Mouse (Mus musculus) heart, embryonic 14.5 days (tissue): ENCODE measurements at regions not wholly inside any gene's neighbourhood (a gene's known extent, or its start where the extent isn't known, plus 50 kb on each side); places are given as distances from the start of the nearest gene placed in this dataset.

Source experiments
- ATAC-seq: fragments of 200-750 bp; cut with Nextera tagmentation; 2 replicates; pipeline ENCODE4 v1.8.0; 2017; ENCODE audit warnings: low read depth, moderate TSS enrichment; ENCODE audit not compliant: insufficient number of reproducible peaks, insufficient read depth, low FRiP score
- H3K27ac ChIP-seq, 2 experiments: fragments of 200-500 bp in 1 of 2; fragments of 300-500 bp in 1 of 2; sonication (generic) in 1 of 2; replicated peaks in 1 of 2; 2 replicates each; pipeline ENCODE4 v1.5.1; 2012 to 2014; ENCODE audit warnings: low read depth in 2 of 2, low read length in 2 of 2, control low read depth in 1 of 2, mild to moderate bottlenecking in 1 of 2, mixed read lengths in 1 of 2; ENCODE audit not compliant: control insufficient read depth in 1 of 2, insufficient read depth in 1 of 2
- H3K27me3 ChIP-seq: fragments of 300-500 bp; sonication (generic); 2 replicates; pipeline ENCODE4 v1.6.1; 2014; ENCODE audit warnings: mild to moderate bottlenecking, low read length, control low read depth; ENCODE audit not compliant: control insufficient read depth, insufficient read depth
- H3K36me3 ChIP-seq: fragments of 300-500 bp; sonication (generic); 2 replicates; pipeline ENCODE4 v1.6.1; 2014; ENCODE audit warnings: mild to moderate bottlenecking, control low read depth, low read length, mixed read lengths; ENCODE audit not compliant: control insufficient read depth, insufficient read depth
- H3K4me1 ChIP-seq, 2 experiments: fragments of 200-500 bp in 1 of 2; fragments of 300-500 bp in 1 of 2; sonication (generic) in 1 of 2; 2 replicates each; pipeline ENCODE4 v1.6.1; 2012 to 2014; ENCODE audit warnings: low read length in 2 of 2, control low read depth in 1 of 2, mixed read lengths in 1 of 2; ENCODE audit not compliant: control insufficient read depth in 2 of 2, insufficient read depth in 2 of 2
- H3K4me2 ChIP-seq: fragments of 300-500 bp; sonication (generic); 2 replicates; pipeline ENCODE4 v1.6.1; 2014; ENCODE audit warnings: mild to moderate bottlenecking, low read length
- H3K4me3 ChIP-seq, 2 experiments: fragments of 200-500 bp in 1 of 2; fragments of 300-500 bp in 1 of 2; sonication (generic) in 1 of 2; 2 replicates each; pipeline ENCODE4 v1.5.1; 2012 to 2014; ENCODE audit warnings: low read length in 2 of 2, mild to moderate bottlenecking in 2 of 2, control low read depth in 1 of 2, low read depth in 1 of 2, moderate library complexity in 1 of 2; ENCODE audit not compliant: control insufficient read depth in 1 of 2, insufficient read depth in 1 of 2
- H3K9ac ChIP-seq: fragments of 300-500 bp; sonication (generic); 2 replicates; pipeline ENCODE4 v1.6.1; 2014; ENCODE audit warnings: mild to moderate bottlenecking, low read length
- H3K9me3 ChIP-seq: fragments of 300-500 bp; sonication (generic); 2 replicates; pipeline ENCODE4 v1.6.1; 2016; ENCODE audit warnings: low read length, control low read depth; ENCODE audit not compliant: control insufficient read depth
- WGBS: fragments of 180-500 bp; shearing (Covaris S2); extraction: QIAGEN DNeasy Blood & Tissue Kit; methylation state at CpG from one replicate; pipeline ENCODE4 v1.1.7; 2014; 5-methylcytosine and 5-hydroxymethylcytosine counted together

DNA sequence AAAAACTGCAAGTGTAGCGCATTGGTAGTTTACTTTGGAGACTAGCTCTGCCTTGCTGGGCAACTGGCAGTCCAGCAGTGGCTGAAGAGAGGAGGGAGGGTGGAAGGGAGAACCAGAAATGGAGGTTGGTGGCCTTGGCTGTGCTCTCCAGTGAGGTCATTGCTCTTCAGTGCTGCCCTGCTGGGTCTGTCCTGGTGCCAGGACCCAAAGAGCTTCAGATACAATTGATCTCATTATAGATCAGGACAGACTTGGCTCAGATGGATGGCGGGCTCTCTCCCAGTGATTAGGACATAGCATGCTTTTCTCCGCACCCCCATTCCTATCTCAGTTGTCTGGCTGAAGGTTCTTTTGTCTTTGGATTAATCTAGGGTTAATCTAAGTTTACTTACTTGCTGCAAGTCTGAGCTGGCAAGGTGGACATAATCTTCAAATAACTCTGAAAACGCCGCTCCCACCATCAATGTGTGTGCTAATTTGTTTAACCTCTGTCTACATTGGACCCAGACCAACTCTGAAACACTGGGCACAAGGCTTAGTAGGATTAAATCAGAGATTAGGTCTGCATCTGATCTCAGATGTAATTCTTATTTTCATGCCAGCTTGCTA lies 394.3 kb downstream of the Pik3r1 start:
- no peaks in the 10 kb centered on the region for H3K36me3 ChIP-seq
- H3K9me3 ChIP-seq: no peaks in the 10 kb centered on the region
- no peaks in the 10 kb centered on the region for H3K27me3 ChIP-seq
- WGBS: 88% methylated on average over 5 of the region's 5 CpGs
- no peaks in the 10 kb centered on the region for H3K4me1 ChIP-seq
- no peak overlapping the region for H3K4me2 ChIP-seq
- H3K27ac ChIP-seq: no peak overlapping the region
- H3K9ac ChIP-seq: no peak overlapping the region
- no peak for ATAC-seq
- no peak overlapping the region for H3K4me3 ChIP-seq

DNA sequence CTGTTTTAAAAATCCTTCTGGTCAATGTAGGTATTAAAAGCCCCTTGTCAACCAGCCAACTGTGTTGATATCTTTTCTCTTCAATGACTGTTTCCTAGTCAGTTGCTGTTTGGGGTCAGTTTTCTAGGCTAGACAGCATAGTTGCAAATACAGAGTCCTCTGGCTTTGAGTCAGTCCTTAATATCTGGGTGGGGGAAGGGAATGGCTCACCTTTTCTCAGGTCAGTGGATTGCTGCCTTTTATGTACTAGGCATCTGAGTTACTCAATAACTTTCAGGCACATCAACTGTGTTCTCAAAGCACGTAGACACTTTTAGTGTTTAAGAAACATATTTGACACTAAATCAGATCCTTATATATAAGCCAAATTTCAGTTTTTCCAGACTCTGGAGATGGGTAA lies 396.1 kb downstream of the Pik3r1 start:
- no peaks in the 10 kb centered on the region for H3K9me3 ChIP-seq
- no peaks in the 10 kb centered on the region for H3K27me3 ChIP-seq
- H3K27ac ChIP-seq: no peak overlapping the region
- H3K4me3 ChIP-seq: no peak overlapping the region
- WGBS: 83% methylated on average over 1 of the region's 1 CpGs
- no peaks in the 10 kb centered on the region for H3K4me1 ChIP-seq
- H3K36me3 ChIP-seq: no peaks in the 10 kb centered on the region
- no peak for ATAC-seq
- no peak overlapping the region for H3K4me2 ChIP-seq
- H3K9ac ChIP-seq: no peak overlapping the region

DNA sequence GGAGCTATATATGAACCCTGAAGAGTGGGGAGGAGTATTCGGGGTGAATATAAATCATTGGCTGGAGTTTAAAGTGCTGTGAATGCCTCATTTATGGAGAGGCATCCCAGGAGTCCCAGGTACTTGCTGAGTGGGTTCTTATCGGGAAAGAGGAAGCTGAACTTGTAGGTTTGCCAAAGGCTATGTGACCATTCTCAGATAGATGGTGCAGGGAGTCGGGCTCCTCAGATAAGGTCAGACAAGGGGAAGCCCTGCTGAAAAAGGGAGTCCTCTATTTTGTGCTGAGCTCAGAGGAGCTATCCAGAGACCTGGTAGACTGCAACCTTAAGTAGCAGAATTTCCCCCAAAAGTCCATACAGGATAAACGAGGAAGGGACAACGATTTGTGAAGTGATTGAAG lies 399.8 kb downstream of the Pik3r1 start:
- Histone ChIP-seq H3K4me3 (no peak overlapping the region), H3K9me3 (no peaks in the 10 kb centered on the region), H3K27me3 (no peaks in the 10 kb centered on the region), H3K27ac (no peak overlapping the region), H3K9ac (no peak overlapping the region), H3K36me3 (no peaks in the 10 kb centered on the region), H3K4me2 (no peak overlapping the region), H3K4me1 (no peaks in the 10 kb centered on the region)
- ATAC-seq: no peak
- 55% methylated on average over 5 of the region's 5 CpGs for WGBS

DNA sequence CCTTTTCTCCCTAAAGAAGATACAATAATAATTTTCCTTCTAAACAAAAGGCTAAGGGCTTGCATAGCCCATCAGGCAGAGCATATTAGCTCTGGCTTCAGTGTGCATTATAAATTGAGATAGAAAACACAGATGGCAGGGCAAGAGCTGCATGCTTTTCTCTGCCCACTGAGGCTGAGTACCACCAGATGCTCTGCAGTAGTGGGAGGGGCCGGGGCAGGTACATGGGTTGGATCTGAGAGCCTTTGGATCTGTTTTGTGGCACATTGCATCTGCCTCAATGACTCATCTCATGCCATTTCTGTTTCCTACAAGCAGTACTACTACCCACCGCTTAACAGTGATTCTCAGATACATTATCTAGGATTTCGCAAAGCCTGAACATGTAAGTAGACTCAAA lies 412.7 kb downstream of the Pik3r1 start:
- Histone ChIP-seq H3K4me2 (no peak overlapping the region), H3K9ac (no peak overlapping the region), H3K36me3 (no peaks in the 10 kb centered on the region), H3K27ac (no peak overlapping the region), H3K4me3 (no peak overlapping the region), H3K9me3 (peaks cover 3% of the 10 kb centered on the region; the same call in 1 of the 2 replicates), H3K4me1 (no peaks in the 10 kb centered on the region), H3K27me3 (no peaks in the 10 kb centered on the region)
- WGBS: 90% methylated on average over 3 of the region's 3 CpGs
- ATAC-seq: no peak

DNA sequence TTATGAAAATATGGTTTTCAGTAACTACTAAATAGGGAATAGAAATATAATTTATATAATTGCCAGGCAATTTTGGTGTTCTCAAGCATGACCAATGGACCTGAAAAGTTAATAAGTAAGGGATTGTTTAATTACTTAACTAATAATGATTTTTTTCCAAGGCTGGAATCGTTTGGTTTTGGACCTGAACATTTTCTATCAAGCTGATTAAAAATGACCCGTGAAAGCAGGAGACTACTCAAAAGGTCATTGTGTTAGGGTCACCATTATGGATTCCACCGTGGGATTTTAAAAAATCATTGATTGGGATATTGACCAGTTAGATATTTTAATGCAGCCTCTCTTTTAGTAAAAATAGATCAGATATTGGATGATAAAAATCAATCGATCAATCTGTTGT lies 416.9 kb downstream of the Pik3r1 start:
- no peak overlapping the region for H3K27ac ChIP-seq
- no peaks in the 10 kb centered on the region for H3K36me3 ChIP-seq
- 74% methylated on average over 4 of the region's 4 CpGs for WGBS
- ATAC-seq: no peak
- no peaks in the 10 kb centered on the region for H3K27me3 ChIP-seq
- no peak overlapping the region for H3K4me2 ChIP-seq
- peaks cover 3% of the 10 kb centered on the region; the same call in 1 of the 2 replicates for H3K9me3 ChIP-seq
- no peak overlapping the region for H3K9ac ChIP-seq
- no peak overlapping the region for H3K4me3 ChIP-seq
- no peaks in the 10 kb centered on the region for H3K4me1 ChIP-seq

DNA sequence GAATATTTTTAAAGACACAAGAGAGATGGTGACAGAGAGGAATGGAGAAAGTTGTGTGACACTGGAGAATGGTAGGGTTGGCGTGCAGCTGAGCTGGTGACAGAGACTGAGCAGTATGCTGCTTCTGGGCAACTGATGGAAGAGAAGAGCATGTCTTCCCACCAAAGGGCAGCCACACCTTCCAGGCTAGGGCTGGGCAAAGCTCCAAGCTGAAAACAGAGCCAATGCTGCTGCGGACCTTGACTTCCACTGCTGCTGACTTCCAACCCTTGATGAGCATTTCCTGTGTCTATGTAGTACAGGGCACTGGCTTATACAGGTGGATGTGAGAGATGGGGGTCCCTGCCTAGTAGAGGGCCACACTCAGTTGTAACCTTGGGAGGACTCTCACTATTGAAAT lies 418.7 kb downstream of the Pik3r1 start:
- Histone ChIP-seq H3K27ac (no peak overlapping the region), H3K4me2 (no peak overlapping the region), H3K36me3 (no peaks in the 10 kb centered on the region), H3K4me1 (no peaks in the 10 kb centered on the region), H3K9me3 (peaks cover 3% of the 10 kb centered on the region; the same call in 1 of the 2 replicates), H3K4me3 (no peak overlapping the region), H3K27me3 (no peaks in the 10 kb centered on the region), H3K9ac (no peak overlapping the region)
- no peak for ATAC-seq
- 76% methylated on average over 2 of the region's 2 CpGs for WGBS

DNA sequence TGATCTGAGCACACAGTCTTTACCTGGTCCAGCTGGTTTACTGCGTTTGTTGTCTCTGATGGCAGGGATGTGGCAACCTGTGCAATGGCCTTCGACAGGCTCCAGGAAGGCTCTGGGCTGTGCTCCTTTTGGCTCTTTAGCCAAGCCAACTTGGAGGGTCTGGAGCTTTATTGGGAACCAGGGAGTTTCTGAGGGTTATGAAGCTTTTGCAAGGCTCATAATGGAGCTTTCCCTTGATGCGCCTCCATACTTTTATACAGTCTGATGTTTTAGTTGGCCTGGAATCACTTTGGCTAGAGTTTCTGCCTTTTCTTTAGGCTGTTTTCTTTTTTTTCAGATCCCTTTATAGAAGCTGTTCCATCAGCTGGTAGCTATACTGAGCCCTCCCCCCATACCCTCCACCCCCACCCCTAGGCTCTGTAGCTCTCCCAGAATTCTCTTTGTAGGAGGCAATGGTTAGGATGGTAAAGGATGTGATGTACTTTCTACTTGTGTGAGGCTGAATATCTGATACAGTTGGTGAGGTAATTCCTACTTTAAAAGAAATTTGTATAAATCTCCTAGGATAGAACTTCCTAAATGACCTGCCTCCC lies 429.6 kb downstream of the Pik3r1 start:
- H3K9me3 ChIP-seq: no peaks in the 10 kb centered on the region
- H3K27ac ChIP-seq: no peak overlapping the region
- no peak overlapping the region for H3K4me2 ChIP-seq
- no peak overlapping the region for H3K4me3 ChIP-seq
- 87% methylated on average over 3 of the region's 3 CpGs for WGBS
- no peak overlapping the region for H3K9ac ChIP-seq
- no peak for ATAC-seq
- no peaks in the 10 kb centered on the region for H3K36me3 ChIP-seq
- H3K4me1 ChIP-seq: no peaks in the 10 kb centered on the region
- H3K27me3 ChIP-seq: no peaks in the 10 kb centered on the region

DNA sequence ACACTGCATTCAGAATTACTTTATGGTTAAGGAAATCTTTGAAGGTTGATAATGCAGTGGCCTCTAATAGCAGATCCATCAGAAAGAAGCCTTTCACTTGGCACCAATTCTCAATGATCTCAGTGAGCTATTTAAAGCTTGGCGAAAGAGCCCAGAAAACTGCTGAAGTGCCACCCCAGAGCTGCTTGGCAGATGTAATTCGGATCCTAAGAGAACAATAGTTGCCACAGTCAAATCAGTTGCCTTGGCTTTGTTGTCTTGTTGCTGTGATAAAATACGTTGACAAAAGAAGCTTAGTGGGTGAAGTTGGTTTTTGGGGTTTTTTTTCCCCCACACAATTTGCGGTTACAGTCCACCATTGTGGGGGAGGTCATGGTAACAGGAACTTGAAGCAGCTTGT lies 449.4 kb downstream of the Pik3r1 start:
- no peaks in the 10 kb centered on the region for H3K36me3 ChIP-seq
- no peak overlapping the region for H3K4me3 ChIP-seq
- WGBS: 58% methylated on average over 4 of the region's 4 CpGs
- no peak overlapping the region for H3K4me2 ChIP-seq
- ATAC-seq: no peak
- H3K27ac ChIP-seq: no peak overlapping the region
- no peak overlapping the region for H3K9ac ChIP-seq
- no peaks in the 10 kb centered on the region for H3K27me3 ChIP-seq
- H3K9me3 ChIP-seq: no peaks in the 10 kb centered on the region
- peaks cover 3 to 11% of the 10 kb centered on the region in 2 experiments; a peak in 3 of 4 replicates for H3K4me1 ChIP-seq
